Mouse (Mus musculus) thymus, adult 2 months (tissue): ENCODE data around the gene Pikfyve. TPM values are rescaled to one million over a fixed set of nuclear protein-coding genes. Genes with fewer than 3 reads are reported as not detected.

Source experiments
- DNase-seq: peaks from one replicate; pipeline ENCODE4 v3.0.0; 2021
- H3K27ac ChIP-seq: fragments of 200-500 bp; 2 replicates; pipeline ENCODE4 v1.5.1; 2012; ENCODE audit warnings: low read length, control low read depth; ENCODE audit not compliant: control insufficient read depth, insufficient read depth
- H3K27me3 ChIP-seq: fragments of 200-500 bp; 2 replicates; pipeline ENCODE4 v1.6.1; 2012; ENCODE audit warnings: mild to moderate bottlenecking, low read length, moderate library complexity, mixed read lengths; ENCODE audit not compliant: control insufficient read depth, insufficient read depth
- H3K36me3 ChIP-seq: fragments of 200-500 bp; 2 replicates; pipeline ENCODE4 v1.6.1; 2012; ENCODE audit warnings: mild to moderate bottlenecking, low read length, moderate library complexity; ENCODE audit not compliant: control insufficient read depth, insufficient read depth
- H3K4me1 ChIP-seq: fragments of 200-500 bp; replicated peaks from 2 replicates; pipeline ENCODE4 v1.6.1; 2012; ENCODE audit warnings: low read length; ENCODE audit not compliant: control insufficient read depth, insufficient read depth
- H3K4me3 ChIP-seq: fragments of 200-500 bp; 2 replicates; pipeline ENCODE4 v1.5.1; 2012; ENCODE audit warnings: mild to moderate bottlenecking, low read length, control low read depth, moderate library complexity; ENCODE audit not compliant: control insufficient read depth, insufficient read depth
- CTCF ChIP-seq: fragments of 200-500 bp; IDR thresholded peaks from 2 replicates; pipeline ENCODE4 v1.5.1; 2012; ENCODE audit warnings: mild to moderate bottlenecking, control low read depth, low read length, moderate library complexity, borderline replicate concordance; ENCODE audit not compliant: control insufficient read depth, poor library complexity, insufficient read depth; ENCODE audit errors: extremely low read depth
- POLR2A ChIP-seq: fragments of 200-500 bp; IDR thresholded peaks from 2 replicates; pipeline ENCODE4 v1.6.1; 2012; ENCODE audit warnings: mild to moderate bottlenecking, low read length, control low read depth, moderate library complexity; ENCODE audit not compliant: control insufficient read depth, poor library complexity, insufficient read depth; ENCODE audit errors: extremely low read depth
- WGBS: fragments of 180-500 bp; shearing (Covaris S2); methylation state at CpG from one replicate; pipeline ENCODE4 v1.1.7; 2018; 5-methylcytosine and 5-hydroxymethylcytosine counted together
- polyA plus RNA-seq: library from polyadenylated mRNA; depleted of rRNA; stranded (reverse); fragments of >200 nt; gene quantifications from 2 replicates; pipeline ENCODE4 v1.2.3, GENCODE M21; 2012

Pikfyve gene
- polyA plus RNA-seq, 1 experiment: 13.7 TPM

- Histone ChIP-seq H3K27ac (no peak overlapping the region), H3K4me1 (no peaks in the 10 kb centered on the region), H3K36me3 (no peaks in the 10 kb centered on the region), H3K27me3 (no peaks in the 10 kb centered on the region), H3K4me3 (no peak overlapping the region)
- no peak for DNase-seq
- WGBS: 84% methylated on average over 4 of the region's 4 CpGs
- no peak for TF ChIP-seq POLR2A
- TF ChIP-seq CTCF: no peak
Measured at GRCm38 (mm10) chr1:65176171-65176570, 10.3 kb upstream of the Pikfyve start.

- no peak for DNase-seq
- H3K36me3 ChIP-seq: no peaks in the 10 kb centered on the region
- H3K4me1 ChIP-seq: no peaks in the 10 kb centered on the region
- TF ChIP-seq POLR2A (no peak), CTCF (no peak)
- no peaks in the 10 kb centered on the region for H3K27me3 ChIP-seq
- no peak overlapping the region for H3K4me3 ChIP-seq
- WGBS: 70% methylated on average over 5 of the region's 5 CpGs
- H3K27ac ChIP-seq: no peak overlapping the region
Measured at GRCm38 (mm10) chr1:65176912-65177311, 9.6 kb upstream of the Pikfyve start.

- H3K27ac ChIP-seq: no peak overlapping the region
- H3K36me3 ChIP-seq: no peaks in the 10 kb centered on the region
- no peak overlapping the region for H3K4me3 ChIP-seq
- no peak for DNase-seq
- no peaks in the 10 kb centered on the region for H3K4me1 ChIP-seq
- WGBS: 50% methylated on average over 3 of the region's 3 CpGs
- no peak for TF ChIP-seq CTCF
- TF ChIP-seq POLR2A: no peak
- no peaks in the 10 kb centered on the region for H3K27me3 ChIP-seq
Measured at GRCm38 (mm10) chr1:65177452-65177851, 9.0 kb upstream of the Pikfyve start.

- no peaks in the 10 kb centered on the region for H3K4me1 ChIP-seq
- TF ChIP-seq POLR2A (no peak), CTCF (peak; percentile 81; the same call in 1 of the 2 replicates)
- H3K27me3 ChIP-seq: no peaks in the 10 kb centered on the region
- H3K27ac ChIP-seq: peak overlapping the region; percentile 60
- 3% methylated on average over 27 of the region's 27 CpGs for WGBS
- H3K36me3 ChIP-seq: no peaks in the 10 kb centered on the region
- DNase-seq: peak; percentile 95
- H3K4me3 ChIP-seq: peak overlapping the region; percentile 88
Measured at GRCm38 (mm10) chr1:65178126-65178901, 8.2 kb upstream of the Pikfyve start.

GRCm38 (mm10) chr1:65178902-65179432 lies 7.5 kb upstream of the Pikfyve start:
- Histone ChIP-seq H3K4me3 (peak overlapping the region; percentile 88), H3K27me3 (no peaks in the 10 kb centered on the region), H3K27ac (peak overlapping the region; percentile 60), H3K36me3 (no peaks in the 10 kb centered on the region), H3K4me1 (no peaks in the 10 kb centered on the region)
- DNase-seq: peak; percentile 85
- TF ChIP-seq CTCF (peak; percentile 71; the same call in 1 of the 2 replicates), POLR2A (peak; percentile 63; the same call in 1 of the 2 replicates)
- 0% methylated on average over 39 of the region's 39 CpGs for WGBS

- no peaks in the 10 kb centered on the region for H3K27me3 ChIP-seq
- H3K27ac ChIP-seq: no peak overlapping the region
- H3K4me1 ChIP-seq: no peaks in the 10 kb centered on the region
- DNase-seq: peak; percentile 70
- H3K36me3 ChIP-seq: no peaks in the 10 kb centered on the region
- no peak overlapping the region for H3K4me3 ChIP-seq
- WGBS: 3% methylated on average over 11 of the region's 11 CpGs
- no peak for TF ChIP-seq CTCF
- no peak for TF ChIP-seq POLR2A
Measured at GRCm38 (mm10) chr1:65179634-65180249, 6.7 kb upstream of the Pikfyve start.

- Histone ChIP-seq H3K27ac (no peak overlapping the region), H3K27me3 (no peaks in the 10 kb centered on the region), H3K4me1 (no peaks in the 10 kb centered on the region), H3K36me3 (no peaks in the 10 kb centered on the region), H3K4me3 (no peak overlapping the region)
- WGBS: 92% methylated on average over 5 of the region's 5 CpGs
- DNase-seq: no peak
- TF ChIP-seq POLR2A: no peak
- no peak for TF ChIP-seq CTCF
Measured at GRCm38 (mm10) chr1:65181459-65181858, 5.0 kb upstream of the Pikfyve start.
